Mouse (Mus musculus) spleen, postnatal 14 days (tissue): ENCODE measurements around the gene Card19.

Experiments used
- DNase-seq, 2 experiments: peaks; one replicate each; pipeline ENCODE4 v3.0.0; 2021 to 2022; ENCODE audit warnings: low spot score in 2 of 2

Card19 gene

GRCm38 (mm10) chr13:49215504-49216219 lies at the start of gene Card19:
TSS of gene Card19 (minus strand) at chr13:49216037.
- DNase-seq: peak; percentile 94 to 95

- no peak for DNase-seq
Observed at GRCm38 (mm10) chr13:49260036-49260722, 44.3 kb upstream of the Card19 start.

- DNase-seq: no peak
Observed at GRCm38 (mm10) chr13:49257819-49258313, 42.0 kb upstream of the Card19 start.

- no peak for DNase-seq
Observed at GRCm38 (mm10) chr13:49252746-49253145, 36.9 kb upstream of the Card19 start.

- no peak for DNase-seq
Observed at GRCm38 (mm10) chr13:49252113-49252512, 36.3 kb upstream of the Card19 start.

GRCm38 (mm10) chr13:49250716-49251517 lies 35.1 kb upstream of the Card19 start:
- DNase-seq: no peak

GRCm38 (mm10) chr13:49249634-49250033 lies 33.8 kb upstream of the Card19 start:
- DNase-seq: no peak

GRCm38 (mm10) chr13:49248923-49249322 lies 33.1 kb upstream of the Card19 start:
- no peak for DNase-seq

- DNase-seq: no peak
Observed at GRCm38 (mm10) chr13:49248467-49248862, 32.6 kb upstream of the Card19 start, which contains the start of gene Susd3. TSS of gene Susd3 (minus strand) at chr13:49248706.

GRCm38 (mm10) chr13:49247740-49248466 lies 32.1 kb upstream of the Card19 start:
- DNase-seq: peak; percentile 30 to 43

- DNase-seq: no peak
Observed at GRCm38 (mm10) chr13:49247232-49247739, 31.4 kb upstream of the Card19 start.

GRCm38 (mm10) chr13:49246626-49247025 lies 30.8 kb upstream of the Card19 start:
- no peak for DNase-seq

GRCm38 (mm10) chr13:49246011-49246410 lies 30.2 kb upstream of the Card19 start:
- no peak for DNase-seq

- DNase-seq: no peak
Observed at GRCm38 (mm10) chr13:49245251-49245650, 29.4 kb upstream of the Card19 start.

GRCm38 (mm10) chr13:49243492-49243891 lies 27.7 kb upstream of the Card19 start:
- no peak for DNase-seq

- peak; percentile 52 to 61 for DNase-seq
Observed at GRCm38 (mm10) chr13:49242321-49243065, 26.7 kb upstream of the Card19 start.

GRCm38 (mm10) chr13:49238737-49239136 lies 22.9 kb upstream of the Card19 start:
- DNase-seq: no peak

- DNase-seq: no peak
Observed at GRCm38 (mm10) chr13:49237617-49238016, 21.8 kb upstream of the Card19 start.

- no peak for DNase-seq
Observed at GRCm38 (mm10) chr13:49234711-49235110, 18.9 kb upstream of the Card19 start.

- DNase-seq: no peak
Observed at GRCm38 (mm10) chr13:49233792-49234572, 18.1 kb upstream of the Card19 start.
